Mouse (Mus musculus) heart, embryonic 14.5 days (tissue): ENCODE measurements around the gene Rpl39l. TPM values are rescaled to one million over a fixed set of nuclear protein-coding genes. Genes with fewer than 3 reads are reported as not detected.
A peak's percentile ranks its signal among the peaks of the same experiment; 100 is the strongest.
"Not testable (repeated sequence)": the region's sequence is repeated elsewhere in the genome, so short reads cannot be mapped to it uniquely, and the experiment has no call there.

Experiments
- ATAC-seq: fragments of 200-750 bp; cut with Nextera tagmentation; 2 replicates; pipeline ENCODE4 v1.8.0; 2017; ENCODE audit warnings: low read depth, moderate TSS enrichment; ENCODE audit not compliant: insufficient number of reproducible peaks, insufficient read depth, low FRiP score
- H3K27ac ChIP-seq, 2 experiments: fragments of 200-500 bp in 1 of 2; fragments of 300-500 bp in 1 of 2; sonication (generic) in 1 of 2; replicated peaks in 1 of 2; 2 replicates each; pipeline ENCODE4 v1.5.1; 2012 to 2014; ENCODE audit warnings: low read depth in 2 of 2, low read length in 2 of 2, control low read depth in 1 of 2, mild to moderate bottlenecking in 1 of 2, mixed read lengths in 1 of 2; ENCODE audit not compliant: control insufficient read depth in 1 of 2, insufficient read depth in 1 of 2
- H3K27me3 ChIP-seq: fragments of 300-500 bp; sonication (generic); 2 replicates; pipeline ENCODE4 v1.6.1; 2014; ENCODE audit warnings: mild to moderate bottlenecking, low read length, control low read depth; ENCODE audit not compliant: control insufficient read depth, insufficient read depth
- H3K36me3 ChIP-seq: fragments of 300-500 bp; sonication (generic); 2 replicates; pipeline ENCODE4 v1.6.1; 2014; ENCODE audit warnings: mild to moderate bottlenecking, control low read depth, low read length, mixed read lengths; ENCODE audit not compliant: control insufficient read depth, insufficient read depth
- H3K4me1 ChIP-seq, 2 experiments: fragments of 200-500 bp in 1 of 2; fragments of 300-500 bp in 1 of 2; sonication (generic) in 1 of 2; 2 replicates each; pipeline ENCODE4 v1.6.1; 2012 to 2014; ENCODE audit warnings: low read length in 2 of 2, control low read depth in 1 of 2, mixed read lengths in 1 of 2; ENCODE audit not compliant: control insufficient read depth in 2 of 2, insufficient read depth in 2 of 2
- H3K4me2 ChIP-seq: fragments of 300-500 bp; sonication (generic); 2 replicates; pipeline ENCODE4 v1.6.1; 2014; ENCODE audit warnings: mild to moderate bottlenecking, low read length
- H3K4me3 ChIP-seq, 2 experiments: fragments of 200-500 bp in 1 of 2; fragments of 300-500 bp in 1 of 2; sonication (generic) in 1 of 2; 2 replicates each; pipeline ENCODE4 v1.5.1; 2012 to 2014; ENCODE audit warnings: low read length in 2 of 2, mild to moderate bottlenecking in 2 of 2, control low read depth in 1 of 2, low read depth in 1 of 2, moderate library complexity in 1 of 2; ENCODE audit not compliant: control insufficient read depth in 1 of 2, insufficient read depth in 1 of 2
- H3K9ac ChIP-seq: fragments of 300-500 bp; sonication (generic); 2 replicates; pipeline ENCODE4 v1.6.1; 2014; ENCODE audit warnings: mild to moderate bottlenecking, low read length
- H3K9me3 ChIP-seq: fragments of 300-500 bp; sonication (generic); 2 replicates; pipeline ENCODE4 v1.6.1; 2016; ENCODE audit warnings: low read length, control low read depth; ENCODE audit not compliant: control insufficient read depth
- WGBS: fragments of 180-500 bp; shearing (Covaris S2); extraction: QIAGEN DNeasy Blood & Tissue Kit; methylation state at CpG from one replicate; pipeline ENCODE4 v1.1.7; 2014; 5-methylcytosine and 5-hydroxymethylcytosine counted together
- polyA plus RNA-seq: library from polyadenylated mRNA; unstranded; fragments of >200 nt; fragmentation: Nextera tagmentation; extraction: Ambion mirVana; gene quantifications from 2 replicates; pipeline ENCODE4 v1.2.1, GENCODE M21; 2014

Rpl39l gene
- polyA plus RNA-seq, 1 experiment from 2014 or later, result not detected

- ATAC-seq, result no peak
- H3K4me3 ChIP-seq, result no peak overlapping the region
- no peak overlapping the region for H3K27ac ChIP-seq
- H3K27me3 ChIP-seq, result no peaks in the 10 kb centered on the region
- H3K9ac ChIP-seq, result no peak overlapping the region
- 76% methylated on average over 3 of the region's 3 CpGs for WGBS
- no peaks in the 10 kb centered on the region for H3K4me1 ChIP-seq
- peaks cover 4% of the 10 kb centered on the region for H3K9me3 ChIP-seq
- no peak overlapping the region for H3K4me2 ChIP-seq
- no peaks in the 10 kb centered on the region for H3K36me3 ChIP-seq
Observed at GRCm38 (mm10) chr16:10172179-10172820, 2.3 kb downstream of the Rpl39l start.

- not testable (repeated sequence) for H3K9ac ChIP-seq, H3K36me3 ChIP-seq, ATAC-seq, H3K4me2 ChIP-seq, H3K4me1 ChIP-seq, H3K4me3 ChIP-seq, H3K27ac ChIP-seq, H3K27me3 ChIP-seq
- peaks cover 36% of the 10 kb centered on the region for H3K9me3 ChIP-seq
- WGBS, result 94% methylated on average over 10 of the region's 10 CpGs
Observed at GRCm38 (mm10) chr16:10187461-10187860, 17.4 kb downstream of the Rpl39l start.

GRCm38 (mm10) chr16:10192679-10193506 is 22.9 kb downstream of the Rpl39l start, which contains the start of gene Atf7ip2:
Atf7ip2 (plus strand) TSS chr16:10192712.
- no peak within 1 kb of the TSS for H3K27ac ChIP-seq
- H3K36me3 ChIP-seq, result no peaks in the 10 kb centered on the region
- H3K4me1 ChIP-seq, result 0 out of 4 replicates have a peak, but pooled peaks cover 0 to 3% of the 10 kb centered on the region in 2 experiments
- peak within 1 kb of the TSS; percentile 100 for H3K4me2 ChIP-seq
- peak within 1 kb of the TSS; percentile 69 for H3K9ac ChIP-seq
- peaks cover 5% of the 10 kb centered on the region; the same call in 1 of the 2 replicates for H3K9me3 ChIP-seq
- H3K4me3 ChIP-seq, result peak within 1 kb of the TSS; percentile 52 to 60
- peak; percentile 97 for ATAC-seq
- H3K27me3 ChIP-seq, result 0 out of 2 replicates have a peak, but pooled peaks cover 7% of the 10 kb centered on the region
- WGBS, result under 1% methylated on average over 63 of the region's 63 CpGs

- 75% methylated on average over 1 of the region's 1 CpGs for WGBS
- no peak overlapping the region for H3K9ac ChIP-seq
- H3K36me3 ChIP-seq, result no peaks in the 10 kb centered on the region
- ATAC-seq, result no peak
- H3K27me3 ChIP-seq, result no peaks in the 10 kb centered on the region
- H3K27ac ChIP-seq, result no peak overlapping the region
- H3K4me3 ChIP-seq, result no peak overlapping the region
- H3K9me3 ChIP-seq, result no peaks in the 10 kb centered on the region
- H3K4me2 ChIP-seq, result no peak overlapping the region
- H3K4me1 ChIP-seq, result no peaks in the 10 kb centered on the region
Observed at GRCm38 (mm10) chr16:10208777-10209176, 38.8 kb downstream of the Rpl39l start.

GRCm38 (mm10) chr16:10216366-10216765 is 46.3 kb downstream of the Rpl39l start:
- 79% methylated on average over 1 of the region's 1 CpGs for WGBS
- H3K27me3 ChIP-seq, result not testable (repeated sequence)

GRCm38 (mm10) chr16:10217020-10217419 is 47.0 kb downstream of the Rpl39l start:
- not testable (repeated sequence) for H3K4me3 ChIP-seq, ATAC-seq
- 73% methylated on average over 2 of the region's 2 CpGs for whole genome bisulfite sequencing

More at GRCm38 (mm10) chr16:10216366-10216765, 46.3 kb downstream of the Rpl39l start:
- H3K4me3 ChIP-seq, H3K9ac ChIP-seq, H3K27ac ChIP-seq, H3K9me3 ChIP-seq, H3K4me1 ChIP-seq, H3K36me3 ChIP-seq, ATAC-seq, H3K4me2 ChIP-seq: not testable (repeated sequence)

More at GRCm38 (mm10) chr16:10217020-10217419, 47.0 kb downstream of the Rpl39l start:
- H3K4me1 ChIP-seq, H3K4me2 ChIP-seq, H3K36me3 ChIP-seq, H3K27me3 ChIP-seq, H3K9ac ChIP-seq, H3K9me3 ChIP-seq, H3K27ac ChIP-seq: not testable (repeated sequence)
